Mouse (Mus musculus): ENCODE results near the gene Gcc2.
"Not testable (repeated sequence)": the region's sequence is repeated elsewhere in the genome, so short reads cannot be mapped to it uniquely, and the experiment has no call there.

DNA sequence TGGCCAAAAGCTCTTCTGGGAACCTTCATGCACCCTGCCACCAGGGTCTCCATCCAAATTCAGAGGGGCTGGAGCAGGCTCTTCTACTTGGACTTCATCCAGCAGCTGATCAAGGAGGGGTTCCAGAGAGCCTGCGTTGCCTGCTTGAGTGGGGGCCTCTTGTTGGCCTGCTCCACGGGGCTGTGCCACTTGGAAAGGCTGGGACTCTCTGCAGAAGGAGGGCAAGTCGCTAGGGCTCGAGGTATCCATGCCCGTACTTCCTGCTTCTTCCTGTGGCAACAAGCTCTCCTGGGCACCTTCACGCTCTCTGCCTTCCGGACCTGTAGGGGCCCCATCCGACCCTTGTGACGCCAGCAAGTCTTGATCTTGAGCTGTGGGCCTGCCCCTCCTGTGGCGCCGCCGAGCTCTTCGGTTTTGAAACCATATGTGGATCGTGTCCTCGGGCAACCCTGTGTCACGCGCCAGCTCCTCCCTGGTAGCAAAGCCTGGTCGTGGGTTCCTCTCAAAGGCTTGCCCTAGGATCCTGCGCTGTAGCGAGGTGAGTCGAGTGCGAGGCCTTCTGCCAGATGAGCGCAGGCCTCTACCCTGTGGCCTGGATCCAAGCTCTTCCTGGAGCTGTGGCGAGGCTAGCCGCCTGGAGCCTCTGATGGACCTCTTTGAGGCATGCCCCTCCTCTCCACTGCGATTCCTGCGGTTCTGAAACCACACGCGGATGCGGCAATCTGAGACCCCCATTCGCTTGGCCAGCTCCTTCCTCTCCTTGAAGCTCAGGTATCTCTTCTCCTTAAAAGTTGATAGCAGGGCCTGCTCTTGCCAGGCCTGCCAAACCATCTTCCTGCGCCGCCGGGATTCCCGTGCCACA is 23.3 kb upstream of the Gcc2 start:
- TF ChIP-seq CTCF (conservative IDR thresholded peaks at IDR 0.05; ENCODE audit: insufficient read depth, insufficient read length, low read depth, low read length); POLR2A (IDR thresholded peaks at IDR 0.05; ENCODE audit: low read depth, low read length): not testable (repeated sequence)

All from kidney, adult 2 months (tissue).